Mouse (Mus musculus): ENCODE measurements at regions not wholly inside any gene's neighbourhood (a gene's known extent, or its start where the extent isn't known, plus 50 kb on each side); places are given as distances from the start of the nearest gene placed in this dataset.
"Not testable (repeated sequence)": the region's sequence is repeated elsewhere in the genome, so short reads cannot be mapped to it uniquely, and the experiment has no call there.

- whole genome bisulfite sequencing: 84% methylated on average over 3 of the region's 3 CpGs
- Histone ChIP-seq H3K79me2 (ENCODE audit: control insufficient read depth, insufficient read depth, low read length) (no peaks in the 10 kb centered on the region), H3K36me3 (ENCODE audit: control insufficient read depth, insufficient read depth, low read length) (no peaks in the 10 kb centered on the region), H3K9ac (ENCODE audit: low read depth, low read length) (no peak overlapping the region), H3K4me1 (ENCODE audit: control insufficient read depth, insufficient read depth, low read length) (no peaks in the 10 kb centered on the region), H3K27me3 (ENCODE audit: control insufficient read depth, insufficient read depth, low read length) (no peaks in the 10 kb centered on the region), H3K27ac (replicated peaks; ENCODE audit: insufficient read depth, low read depth, low read length) (no peak overlapping the region), H3K4me3 (ENCODE audit: insufficient read depth, low read depth, low read length) (no peak overlapping the region)
- DNase-seq (ENCODE audit: extremely low read depth, low read depth, low spot score): no peak
- no peak for TF ChIP-seq POLR2A (IDR thresholded peaks at IDR 0.05; ENCODE audit: extremely low read depth, insufficient read depth, low read length)
- TF ChIP-seq CTCF (IDR thresholded peaks at IDR 0.05; ENCODE audit: low read depth, low read length): no peak
Observed at GRCm38 (mm10) chr3:18802794-18803193, 825.7 kb downstream of the 1700064H15Rik start.

DNA sequence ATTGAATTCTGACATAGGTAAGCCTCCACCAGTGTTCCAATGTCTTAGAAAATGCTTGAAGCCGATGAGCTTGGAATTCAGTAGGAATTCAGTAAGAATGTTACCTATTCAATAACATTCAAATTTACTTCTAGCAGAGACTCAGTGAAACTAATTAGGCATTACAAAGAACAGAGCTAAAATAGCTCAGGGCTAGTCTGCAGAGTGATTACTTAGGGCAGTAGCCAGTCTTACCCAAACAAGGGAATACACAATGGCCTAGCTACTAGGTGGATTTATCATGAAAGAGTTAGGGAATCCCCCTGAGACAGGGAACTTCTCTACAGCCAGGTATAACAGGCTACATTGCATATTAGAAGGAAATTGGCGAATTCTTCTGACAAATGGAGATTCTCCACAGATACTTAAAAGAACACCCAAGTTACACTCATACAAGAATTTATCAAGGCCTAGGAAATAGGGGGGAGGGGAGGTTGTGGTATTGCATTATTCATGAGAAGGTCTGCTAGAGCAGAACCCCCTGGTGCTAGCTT, 799.6 kb downstream of the 1700064H15Rik start:
- not testable (repeated sequence) for H3K27me3 ChIP-seq (ENCODE audit: control insufficient read depth, insufficient read depth, low read length); H3K36me3 ChIP-seq (ENCODE audit: control insufficient read depth, insufficient read depth, low read length); H3K4me3 ChIP-seq (ENCODE audit: insufficient read depth, low read depth, low read length); H3K27ac ChIP-seq (replicated peaks; ENCODE audit: insufficient read depth, low read depth, low read length); H3K79me2 ChIP-seq (ENCODE audit: control insufficient read depth, insufficient read depth, low read length); H3K4me1 ChIP-seq (ENCODE audit: control insufficient read depth, insufficient read depth, low read length); H3K9ac ChIP-seq (ENCODE audit: low read depth, low read length); DNase-seq (ENCODE audit: extremely low read depth, low read depth, low spot score)
- 57% methylated on average over 2 of the region's 2 CpGs for WGBS

DNA sequence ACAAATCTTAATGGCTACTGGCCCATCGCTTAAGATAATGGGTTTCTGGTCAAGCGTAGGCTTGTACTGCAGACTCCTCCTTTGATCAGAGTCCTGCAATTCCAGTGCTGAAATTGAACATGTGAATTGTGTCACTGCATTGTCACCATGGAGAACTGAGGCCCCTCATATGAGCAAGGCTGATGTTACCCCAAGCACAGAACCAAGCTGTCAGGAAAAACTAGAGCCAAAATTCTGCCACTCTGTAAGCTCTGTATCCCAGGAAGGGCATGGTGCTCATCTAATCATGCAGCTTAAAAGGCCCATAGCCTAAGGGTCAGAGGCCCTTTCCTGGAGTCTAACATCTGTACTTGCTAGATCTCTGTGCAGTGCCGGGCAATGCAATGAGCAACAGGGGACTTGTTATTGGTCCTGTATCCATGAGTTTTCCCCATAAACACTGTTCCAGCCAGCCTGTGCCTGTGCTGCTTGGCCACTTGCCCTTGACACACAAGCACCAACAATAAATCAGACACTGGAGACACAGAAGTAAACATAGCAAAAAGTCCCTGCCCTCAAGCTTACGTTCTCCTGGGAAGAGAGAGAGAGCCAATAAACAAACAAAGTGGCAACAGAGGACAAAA, 760.2 kb downstream of the 1700064H15Rik start:
- no peak for DNase-seq (ENCODE audit: extremely low read depth, low read depth, low spot score)
- Histone ChIP-seq H3K36me3 (ENCODE audit: control insufficient read depth, insufficient read depth, low read length) (no peaks in the 10 kb centered on the region), H3K27ac (replicated peaks; ENCODE audit: insufficient read depth, low read depth, low read length) (no peak overlapping the region), H3K27me3 (ENCODE audit: control insufficient read depth, insufficient read depth, low read length) (no peaks in the 10 kb centered on the region), H3K4me1 (ENCODE audit: control insufficient read depth, insufficient read depth, low read length) (no peaks in the 10 kb centered on the region; the same call in 1 of the 2 replicates), H3K79me2 (ENCODE audit: control insufficient read depth, insufficient read depth, low read length) (no peaks in the 10 kb centered on the region), H3K4me3 (ENCODE audit: insufficient read depth, low read depth, low read length) (no peak overlapping the region), H3K9ac (ENCODE audit: low read depth, low read length) (no peak overlapping the region)
- 71% methylated on average over 4 of the region's 4 CpGs for WGBS
- no peak for TF ChIP-seq POLR2A (IDR thresholded peaks at IDR 0.05; ENCODE audit: extremely low read depth, insufficient read depth, low read length)
- TF ChIP-seq CTCF (IDR thresholded peaks at IDR 0.05; ENCODE audit: low read depth, low read length): no peak

DNA sequence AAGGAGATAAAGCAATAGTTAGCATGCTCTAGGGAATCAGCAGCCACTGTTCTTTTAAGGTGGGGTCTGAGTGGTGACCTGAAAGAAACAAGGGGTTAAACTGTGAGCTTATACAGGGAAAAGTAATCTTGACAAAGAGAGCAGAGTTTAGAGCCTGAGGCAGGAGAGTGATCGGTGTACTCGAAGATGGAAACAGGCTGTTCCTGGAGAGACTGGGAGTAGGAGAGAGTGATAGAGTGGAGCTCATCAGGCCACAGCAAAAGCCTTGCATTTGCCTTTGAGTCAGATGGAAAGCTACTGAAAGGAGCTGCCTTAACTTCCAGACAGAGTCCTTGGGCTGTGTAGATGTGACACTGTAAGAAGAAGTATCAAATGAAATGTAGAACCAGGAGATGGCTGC, 759.7 kb downstream of the 1700064H15Rik start:
- no peak overlapping the region for H3K9ac ChIP-seq (ENCODE audit: low read depth, low read length)
- H3K27ac ChIP-seq (replicated peaks; ENCODE audit: insufficient read depth, low read depth, low read length): no peak overlapping the region
- WGBS: 71% methylated on average over 2 of the region's 2 CpGs

DNA sequence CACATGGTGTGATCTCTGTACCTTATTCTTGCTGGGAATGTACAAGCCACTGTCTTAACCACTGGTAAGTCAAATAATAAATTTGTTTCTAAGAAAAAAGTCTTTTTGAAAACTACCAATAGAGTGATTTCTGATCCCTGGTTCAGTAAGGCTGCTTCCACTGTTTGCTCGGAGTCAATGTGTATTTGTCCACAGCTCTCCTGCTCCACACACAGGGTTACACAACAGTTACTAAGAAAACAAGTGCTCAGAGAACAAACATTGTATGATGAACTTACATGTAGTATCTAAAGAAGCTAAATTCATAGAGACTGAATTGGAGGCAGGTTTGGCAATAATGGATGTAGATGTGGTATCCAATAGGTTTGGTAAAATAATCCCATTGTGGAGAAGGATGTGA, 751.4 kb downstream of the 1700064H15Rik start:
- 21% methylated on average over 1 of the region's 1 CpGs for WGBS
- no peaks in the 10 kb centered on the region for H3K36me3 ChIP-seq (ENCODE audit: control insufficient read depth, insufficient read depth, low read length)
- peaks cover 9% of the 10 kb centered on the region for H3K4me1 ChIP-seq (ENCODE audit: control insufficient read depth, insufficient read depth, low read length)
- peak overlapping the region; percentile 68; the same call in 1 of the 2 replicates for H3K27ac ChIP-seq (replicated peaks; ENCODE audit: insufficient read depth, low read depth, low read length)
- H3K27me3 ChIP-seq (ENCODE audit: control insufficient read depth, insufficient read depth, low read length): no peaks in the 10 kb centered on the region
- peak; percentile 97 for DNase-seq (ENCODE audit: extremely low read depth, low read depth, low spot score)
- H3K79me2 ChIP-seq (ENCODE audit: control insufficient read depth, insufficient read depth, low read length): no peaks in the 10 kb centered on the region
- no peak overlapping the region for H3K4me3 ChIP-seq (ENCODE audit: insufficient read depth, low read depth, low read length)
- TF ChIP-seq CTCF (IDR thresholded peaks at IDR 0.05; ENCODE audit: low read depth, low read length) (no peak), POLR2A (IDR thresholded peaks at IDR 0.05; ENCODE audit: extremely low read depth, insufficient read depth, low read length) (no peak)
- no peak overlapping the region for H3K9ac ChIP-seq (ENCODE audit: low read depth, low read length)

More for the DNA sequence above, 759.7 kb downstream of the 1700064H15Rik start:
- TF ChIP-seq POLR2A (IDR thresholded peaks at IDR 0.05; ENCODE audit: extremely low read depth, insufficient read depth, low read length) (no peak), CTCF (IDR thresholded peaks at IDR 0.05; ENCODE audit: low read depth, low read length) (no peak)
- Histone ChIP-seq H3K36me3 (ENCODE audit: control insufficient read depth, insufficient read depth, low read length) (no peaks in the 10 kb centered on the region), H3K4me3 (ENCODE audit: insufficient read depth, low read depth, low read length) (no peak overlapping the region), H3K79me2 (ENCODE audit: control insufficient read depth, insufficient read depth, low read length) (no peaks in the 10 kb centered on the region), H3K4me1 (ENCODE audit: control insufficient read depth, insufficient read depth, low read length) (no peaks in the 10 kb centered on the region; the same call in 1 of the 2 replicates), H3K27me3 (ENCODE audit: control insufficient read depth, insufficient read depth, low read length) (no peaks in the 10 kb centered on the region)
- DNase-seq (ENCODE audit: extremely low read depth, low read depth, low spot score): no peak

DNA sequence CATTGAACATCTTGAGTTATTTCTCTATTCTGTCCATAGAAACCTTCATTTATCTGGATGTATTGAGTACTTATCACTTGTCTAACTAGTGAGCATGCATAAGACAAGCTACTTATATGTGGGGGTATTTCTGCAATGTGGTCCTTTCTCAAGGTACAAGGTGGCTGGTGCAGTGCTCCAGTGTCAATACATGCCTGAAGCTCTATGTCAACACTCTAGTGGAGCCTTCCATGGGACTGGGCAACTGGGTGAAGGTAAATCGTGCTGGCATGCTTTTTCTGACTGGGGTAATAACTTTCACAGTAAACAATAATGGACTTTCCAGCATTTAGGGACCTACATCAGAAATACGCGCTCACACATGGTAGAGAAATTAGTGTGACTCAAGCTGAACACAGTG, 750.9 kb downstream of the 1700064H15Rik start:
- TF ChIP-seq CTCF (IDR thresholded peaks at IDR 0.05; ENCODE audit: low read depth, low read length) (no peak), POLR2A (IDR thresholded peaks at IDR 0.05; ENCODE audit: extremely low read depth, insufficient read depth, low read length) (no peak)
- H3K4me3 ChIP-seq (ENCODE audit: insufficient read depth, low read depth, low read length): no peak overlapping the region
- H3K79me2 ChIP-seq (ENCODE audit: control insufficient read depth, insufficient read depth, low read length): no peaks in the 10 kb centered on the region
- no peak overlapping the region; the same call in 1 of the 2 replicates for H3K27ac ChIP-seq (replicated peaks; ENCODE audit: insufficient read depth, low read depth, low read length)
- no peaks in the 10 kb centered on the region for H3K36me3 ChIP-seq (ENCODE audit: control insufficient read depth, insufficient read depth, low read length)
- peaks cover 9% of the 10 kb centered on the region for H3K4me1 ChIP-seq (ENCODE audit: control insufficient read depth, insufficient read depth, low read length)
- H3K27me3 ChIP-seq (ENCODE audit: control insufficient read depth, insufficient read depth, low read length): no peaks in the 10 kb centered on the region
- WGBS: 30% methylated on average over 3 of the region's 3 CpGs
- no peak overlapping the region for H3K9ac ChIP-seq (ENCODE audit: low read depth, low read length)
- peak; percentile 66 for DNase-seq (ENCODE audit: extremely low read depth, low read depth, low spot score)
